Mouse (Mus musculus) megakaryocyte, embryonic 14.5 days (primary cell): ENCODE data around the gene Btf3.

Experiments
- FLI1 ChIP-seq: IDR thresholded peaks from 2 replicates; pipeline ENCODE4 v1.6.1; 2012; ENCODE audit warnings: low read length, inconsistent platforms, mixed read lengths
- GATA1 ChIP-seq: IDR thresholded peaks from 3 replicates; pipeline ENCODE4 v1.6.1; 2012; ENCODE audit warnings: mixed read lengths, low read length, inconsistent platforms, borderline replicate concordance

- no peak for TF ChIP-seq FLI1
- TF ChIP-seq GATA1 = no peak; the same call in 2 of the 3 replicates
These were observed 53.3 kb downstream of the Btf3 start for GRCm38 (mm10) chr13:98263458-98263987.
